Mouse (Mus musculus) naive thymus-derived CD4-positive, alpha-beta T cell, adult 5 months (primary cell): Measurements from ENCODE around the gene C030005K15Rik. TPM values are rescaled to one million over a fixed set of nuclear protein-coding genes. Genes with fewer than 3 reads are reported as not detected.

Source experiments
- polyA plus RNA-seq: library from polyadenylated mRNA; unstranded; fragments of 100-300 nt; shearing (Covaris generic); gene quantifications from one replicate; pipeline ENCODE4 v1.2.1, GENCODE M21; 2017

C030005K15Rik gene
- polyA plus RNA-seq = 0.30 TPM

DNA sequence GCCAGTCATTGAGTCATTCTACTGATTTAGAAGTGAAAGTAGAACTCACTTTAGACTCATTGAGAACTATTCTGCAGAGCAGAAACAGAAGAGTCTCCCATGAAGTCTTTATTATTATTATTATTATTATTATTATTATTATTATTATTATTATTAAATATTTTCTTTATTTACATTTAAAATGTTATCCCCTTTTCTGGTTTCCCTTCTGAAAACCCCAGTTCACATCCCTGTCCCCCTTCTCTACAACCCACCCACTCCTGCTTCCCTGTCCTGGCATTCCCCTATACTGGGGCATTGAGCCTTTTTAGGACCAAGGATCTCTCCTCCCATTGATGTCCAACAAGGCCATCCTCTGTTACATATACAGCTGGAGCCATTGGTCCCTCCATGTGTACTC is at the start of gene C030005K15Rik:
TSS of gene C030005K15Rik (minus strand) at position 101 of the 400 bp plus-strand sequence.

DNA sequence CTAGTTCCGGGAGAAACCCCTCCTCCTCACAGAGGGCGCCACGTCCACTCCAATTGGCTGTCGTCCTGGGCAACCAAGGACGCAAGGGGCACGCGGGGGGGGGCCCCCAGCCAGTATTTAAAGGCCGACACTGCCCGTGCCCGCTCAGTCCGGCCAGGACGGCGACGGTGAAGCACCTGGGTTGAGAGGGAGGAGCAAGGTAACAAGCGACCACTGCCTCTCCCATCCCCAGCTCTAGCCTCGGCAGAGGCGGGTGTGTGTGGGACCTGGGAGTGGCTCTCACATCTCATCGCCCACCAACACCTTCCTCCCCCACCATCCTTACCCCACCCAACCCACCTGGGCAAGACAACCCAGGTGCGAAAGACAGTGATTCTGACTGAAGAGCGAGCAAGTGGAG is 33.6 kb downstream of the C030005K15Rik start, which contains the start of gene Ccer1:
TSS of gene Ccer1 (plus strand) at position 147 of the 400 bp plus-strand sequence.

Other genes starting within 250 kb of the C030005K15Rik start
- gene Dcn, start 247.1 kb downstream of the C030005K15Rik start, polyA plus RNA-seq = not detected
- gene Lum, start 161.6 kb downstream of the C030005K15Rik start, polyA plus RNA-seq = not detected
- not detected for gene Kera, start 119.9 kb downstream of the C030005K15Rik start, polyA plus RNA-seq
- not detected for gene Epyc, start 82.7 kb downstream of the C030005K15Rik start, polyA plus RNA-seq
- not detected for gene Ccer1, start 33.7 kb downstream of the C030005K15Rik start, polyA plus RNA-seq